Mouse (Mus musculus) frontal cortex, adult (tissue): ENCODE data around the gene Zfp788.
"Not testable (repeated sequence)": the region's sequence is repeated elsewhere in the genome, so short reads cannot be mapped to it uniquely, and the experiment has no call there.

Source experiments
- ATAC-seq: cut with Nextera tagmentation; 2 replicates; pipeline ENCODE4 v1.9.2; 2017; ENCODE audit warnings: mild to moderate bottlenecking, moderate library complexity, mixed read lengths; ENCODE audit not compliant: low TSS enrichment

Zfp788 gene

DNA sequence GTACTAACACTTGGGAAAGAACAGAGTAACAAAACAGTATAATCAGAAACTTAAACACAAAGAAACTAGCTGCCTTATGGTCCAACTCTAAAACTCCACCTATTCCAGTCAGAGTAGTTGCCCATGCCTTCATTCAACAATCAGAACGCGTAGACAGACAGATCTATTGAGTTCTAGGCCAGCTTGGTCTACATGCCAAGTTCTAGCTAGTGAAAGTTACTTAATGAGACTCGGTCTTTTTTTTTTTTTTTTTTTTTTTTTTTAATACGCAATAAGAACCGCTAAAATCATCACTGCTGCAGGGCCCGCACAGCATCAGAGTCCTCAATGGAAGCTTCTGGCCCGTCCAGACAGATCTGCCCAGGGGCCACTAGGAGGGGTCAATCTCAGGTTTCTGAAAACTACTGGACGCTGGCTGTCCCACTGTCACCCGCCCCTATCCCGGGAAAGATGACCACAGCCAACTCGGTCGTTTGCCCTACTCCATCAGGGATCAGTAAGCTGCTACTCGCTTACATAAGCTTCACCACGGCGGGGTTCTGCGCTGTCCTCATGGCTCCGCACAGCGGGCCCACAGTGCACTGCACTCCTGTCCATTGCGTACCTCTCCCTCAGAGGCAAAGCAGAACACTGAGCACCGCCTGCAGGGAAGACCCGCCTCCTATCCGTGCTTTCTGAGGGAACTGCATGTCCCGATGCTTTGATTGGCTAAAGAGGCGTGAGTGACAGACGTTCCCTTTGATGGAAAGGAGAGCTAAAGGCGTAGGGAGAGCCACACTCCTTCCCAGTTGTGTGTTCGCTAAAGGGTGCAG is at the start of gene Zfp788:
Gene Zfp788 (plus strand): TSS at position 795 of the 812 bp plus-strand sequence.
- peak; percentile 96 for ATAC-seq

DNA sequence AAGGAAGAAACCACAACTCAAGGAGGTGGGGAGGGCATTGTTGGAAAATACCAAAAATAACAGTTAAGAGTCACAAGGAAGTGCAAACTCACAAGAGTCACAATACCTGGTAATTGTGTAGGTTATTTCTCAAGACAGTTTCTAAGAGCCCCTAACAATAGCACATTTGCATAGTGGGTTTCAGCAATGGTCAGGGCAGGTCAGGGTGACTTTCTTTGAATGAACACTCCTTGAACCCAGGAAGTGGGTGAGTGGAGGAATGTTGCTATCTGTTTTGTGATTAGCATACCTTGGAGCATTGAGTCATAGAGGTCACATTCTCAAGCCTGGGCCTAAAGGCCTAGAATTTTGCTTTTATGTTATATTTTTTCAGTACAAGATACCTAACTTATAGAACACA is 45.2 kb upstream of the Zfp788 start:
- ATAC-seq = not testable (repeated sequence)

DNA sequence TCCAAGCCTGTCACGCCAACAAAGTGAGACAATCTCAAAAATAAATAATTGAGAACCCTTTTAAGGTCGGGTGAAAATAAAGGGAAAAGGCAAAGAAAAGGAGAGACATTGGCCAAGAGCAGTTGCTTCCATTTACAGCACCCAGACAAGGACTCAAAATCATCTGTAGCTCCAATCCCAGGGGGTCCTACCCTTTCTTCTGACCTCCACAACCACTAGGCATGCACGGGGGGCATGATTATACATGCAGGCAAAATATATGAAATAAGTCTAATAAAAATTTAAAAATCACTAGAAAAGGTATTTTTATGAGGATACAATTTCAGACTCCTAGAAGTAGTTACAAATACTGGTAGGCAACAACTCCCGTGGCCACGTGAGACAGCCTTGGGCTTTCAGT is 34.4 kb upstream of the Zfp788 start:
- no peak for ATAC-seq

DNA sequence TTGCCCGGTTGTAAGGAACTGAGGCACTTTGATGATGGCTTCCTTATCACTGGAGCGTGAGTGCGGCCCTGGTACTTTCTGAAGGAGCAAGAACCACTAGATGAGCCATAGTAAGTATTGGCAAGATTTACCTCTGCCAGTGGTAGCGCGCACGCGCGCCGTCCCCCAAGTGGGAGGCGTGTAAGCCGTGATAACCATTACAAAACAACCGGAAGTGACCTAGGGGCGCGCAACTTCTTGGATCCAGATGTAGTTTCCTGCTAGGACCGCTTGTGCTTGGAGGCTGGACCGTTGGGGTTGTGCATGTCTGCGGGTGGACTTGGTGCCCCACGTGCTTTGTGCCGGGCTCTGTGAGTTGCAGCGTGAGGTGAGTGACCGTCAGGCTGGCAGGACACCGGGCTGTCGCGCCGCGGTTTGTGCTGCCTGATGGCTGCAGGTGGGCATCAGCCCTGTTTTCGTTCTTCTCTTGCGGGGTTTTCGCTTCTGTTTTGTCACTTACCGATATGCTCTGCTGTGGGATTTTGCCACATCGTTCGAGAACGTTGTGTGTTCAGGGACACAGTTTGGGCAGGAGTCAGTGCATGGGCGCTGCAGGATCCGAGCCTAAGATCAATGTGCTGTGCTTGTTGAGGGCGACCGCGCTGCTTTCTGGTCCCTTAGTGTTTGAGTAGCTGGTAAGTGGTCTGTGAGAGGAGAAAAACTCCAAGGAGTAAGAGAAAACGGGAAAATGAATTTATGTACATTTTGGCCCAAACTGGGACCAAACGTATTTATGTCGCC is 33.8 kb upstream of the Zfp788 start, which contains the start of gene 2610021A01Rik:
Gene 2610021A01Rik (plus strand): TSS at position 197 of the 780 bp plus-strand sequence.
- ATAC-seq = peak; percentile 100

DNA sequence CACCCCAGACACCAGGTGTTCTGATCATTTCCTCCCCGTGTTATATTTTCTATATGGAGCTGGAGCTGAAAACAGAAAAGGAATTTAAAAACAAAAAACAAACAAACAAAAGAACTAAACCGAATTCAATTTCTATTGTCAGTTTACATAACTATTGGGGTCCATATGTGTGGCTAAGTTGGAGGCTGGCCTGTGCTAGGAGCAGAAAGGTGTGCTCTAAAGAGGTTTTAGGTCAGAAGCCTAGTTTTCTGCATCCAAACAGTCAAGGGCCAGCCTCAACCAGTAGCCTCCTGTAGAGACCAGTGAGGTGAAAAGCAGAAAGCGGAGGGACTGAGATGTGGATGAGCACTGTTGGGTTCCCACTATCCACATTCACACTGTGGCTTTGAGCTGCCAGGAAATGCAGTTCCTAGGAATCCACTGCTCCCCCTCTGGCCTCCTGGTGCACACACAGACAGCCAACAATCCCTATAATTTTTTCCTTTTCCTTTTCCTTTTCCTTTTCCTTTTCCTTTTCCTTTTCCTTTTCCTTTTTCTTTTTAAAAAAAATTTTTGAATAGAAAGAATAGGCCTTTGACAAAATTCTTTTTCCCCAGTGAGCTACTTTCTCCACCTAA is 33.0 kb upstream of the Zfp788 start:
- ATAC-seq = peak; percentile 58; the same call in 1 of the 2 replicates

DNA sequence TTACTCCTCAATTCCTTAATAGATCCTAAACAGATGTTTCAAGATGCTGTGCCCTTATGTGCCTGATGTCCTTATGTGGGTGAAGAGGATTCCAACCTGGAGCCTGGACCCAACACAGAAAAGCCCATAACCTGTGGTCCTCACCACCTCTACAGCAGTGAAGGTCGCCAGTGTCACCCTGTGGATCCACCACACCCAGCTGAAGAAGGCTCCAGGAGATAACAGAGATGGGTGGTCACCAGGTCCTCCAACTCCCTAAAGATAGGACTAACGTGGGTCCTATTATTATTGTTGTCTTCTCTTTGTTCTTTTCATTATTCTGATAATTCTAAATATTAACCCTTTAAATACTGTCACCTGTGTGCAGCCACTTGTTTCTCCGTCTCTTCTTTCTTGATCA is 21.3 kb upstream of the Zfp788 start:
- no peak for ATAC-seq

DNA sequence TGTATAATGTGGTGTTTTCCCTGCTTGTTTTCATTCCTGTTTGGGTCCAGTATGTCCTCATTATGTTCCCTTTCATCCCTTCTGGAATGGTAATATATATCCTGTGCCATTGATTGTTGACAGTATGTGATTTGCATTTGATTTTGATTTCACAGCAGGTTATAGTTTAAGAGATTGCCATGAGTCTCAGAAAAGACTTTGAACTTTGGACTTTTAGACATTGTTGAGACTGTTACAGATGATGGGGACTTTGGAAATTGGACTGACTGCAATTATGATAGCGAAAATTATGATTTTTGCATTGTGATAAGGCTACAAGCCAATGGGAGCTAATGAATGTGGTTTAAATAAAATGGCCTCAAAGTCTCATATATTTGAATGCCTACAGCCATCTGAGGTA is 16.8 kb upstream of the Zfp788 start:
- ATAC-seq = not testable (repeated sequence)

DNA sequence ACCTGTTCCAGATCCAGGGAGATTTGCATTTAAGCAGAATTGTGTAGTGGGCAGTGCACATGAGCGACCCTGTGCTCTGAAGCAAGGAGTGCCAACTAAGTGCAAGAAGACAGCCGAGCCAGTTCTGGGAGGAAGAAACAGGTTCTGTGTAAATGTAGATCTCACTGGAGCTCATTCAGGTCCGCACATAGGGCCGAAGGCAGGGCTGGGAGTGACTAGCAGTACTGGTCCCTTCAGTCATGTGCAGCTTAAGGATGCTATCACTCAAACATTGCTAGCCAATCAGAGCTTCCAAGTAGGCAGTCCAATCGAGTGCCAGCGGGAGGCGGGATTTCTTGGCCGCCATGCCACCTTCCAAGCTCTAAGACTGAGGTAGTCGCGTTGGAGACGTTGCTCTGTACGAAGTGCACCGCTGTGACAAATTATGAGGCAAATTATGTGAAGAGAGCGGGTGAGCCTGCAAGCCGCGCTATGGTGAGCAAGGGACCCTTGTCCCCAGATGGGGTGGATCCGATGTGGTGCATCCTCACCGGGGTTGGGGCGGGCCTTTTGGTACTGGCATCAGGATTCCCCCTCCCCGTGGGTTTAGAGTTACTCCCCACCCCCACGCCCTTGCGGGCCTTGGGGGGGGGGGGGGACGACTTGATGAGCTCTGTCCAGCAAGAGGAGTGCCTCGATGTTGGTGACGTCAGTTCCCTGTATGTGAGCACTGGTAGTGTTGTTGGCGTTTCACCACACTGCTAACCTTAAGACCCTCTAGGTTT is 400 bp downstream of the Zfp788 start:
- peak; percentile 94 for ATAC-seq

DNA sequence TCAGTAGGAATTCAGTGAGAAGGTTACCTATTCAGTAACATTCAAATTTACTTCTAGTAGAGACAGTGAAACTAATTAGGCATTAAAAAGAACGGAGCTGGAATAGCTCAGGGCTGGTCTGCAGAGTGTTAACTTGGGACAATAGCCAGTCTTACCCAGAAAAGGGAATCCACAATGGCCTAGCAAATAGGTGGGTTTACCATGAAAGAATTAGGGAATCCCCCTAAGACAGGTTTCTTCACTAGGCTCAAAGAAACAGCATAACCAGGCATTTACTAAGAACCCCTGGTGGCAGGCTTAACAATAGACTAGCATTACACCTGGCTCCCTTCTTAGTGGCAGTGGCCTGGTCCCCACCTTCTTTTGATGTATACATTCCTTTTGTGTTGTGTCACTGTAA is 41.3 kb downstream of the Zfp788 start:
- ATAC-seq = not testable (repeated sequence)
